20 mouse cellular contexts compared by ENCODE assay signal in genomic region chr7:125630989-125631388, GRCm38 (mm10). TPM values are rescaled to one million over a fixed set of nuclear protein-coding genes. Genes with fewer than 3 reads are reported as not detected.
DNase-seq lines count a peak whose midpoint lies in the region; ATAC-seq and TF ChIP-seq lines count a peak whose summit lies in the region.
"Had no signal": no experiment of that assay in that cellular context is flagged by ENCODE, and none has a peak within 500 bp of the region (broad histone marks: within the 10 kb centered on the region; RNA-seq: fewer than 3 reads in every experiment).

No protein-coding gene starts in this region.

- peaks cover 13% of the 10 kb centered on the region for H3K4me1 ChIP-seq in heart, embryonic 16.5 days (ENCODE audit: control insufficient read depth, insufficient read depth, low read length)
- H3K4me1 ChIP-seq in heart, embryonic 12.5 days (replicated peaks) = peaks cover 30% of the 10 kb centered on the region
- H3K4me1 ChIP-seq in spleen, adult 2 months (ENCODE audit: control insufficient read depth, insufficient read depth, insufficient read length) = peaks cover 33% of the 10 kb centered on the region; the same call in 1 of the 2 replicates
- H3K4me1 ChIP-seq in midbrain, embryonic 16.5 days (ENCODE audit: control insufficient read depth, insufficient read depth, low read length) = no peaks in the 10 kb centered on the region

- H3K9ac ChIP-seq in heart, embryonic 16.5 days (ENCODE audit: low read length) = peak overlapping the region; percentile 55
- H3K9ac ChIP-seq in heart, embryonic 12.5 days = no peak overlapping the region
- no peak overlapping the region for H3K9ac ChIP-seq in midbrain, embryonic 16.5 days (ENCODE audit: low read depth, low read length)
- H3K9ac ChIP-seq: forebrain, embryonic 12.5 days; hindbrain, embryonic 13.5 days; limb, embryonic 15.5 days; midbrain, embryonic 12.5 days; neural tube, embryonic 12.5 days had no signal

- 82% methylated on average over 3 of the region's 3 CpGs for WGBS in heart, embryonic 16.5 days
- 91% methylated on average over 3 of the region's 3 CpGs for WGBS in heart, embryonic 12.5 days
- WGBS in spleen, adult 2 months = 26% methylated on average over 3 of the region's 3 CpGs
- WGBS in midbrain, embryonic 16.5 days = 92% methylated on average over 3 of the region's 3 CpGs

- TF ChIP-seq POLR2A in spleen, adult 2 months (IDR thresholded peaks at IDR 0.05; ENCODE audit: low read depth, low read length) = no peak

- H3K4me3 ChIP-seq in heart, embryonic 16.5 days (ENCODE audit: low read length) = peak overlapping the region; percentile 28
- H3K4me3 ChIP-seq in heart, embryonic 12.5 days = no peak overlapping the region
- peak overlapping the region; percentile 16; the same call in 1 of the 2 replicates for H3K4me3 ChIP-seq in spleen, adult 2 months (ENCODE audit: extremely low read depth, insufficient read depth, insufficient read length)
- H3K4me3 ChIP-seq in gastrocnemius, adult 2 months = no peak overlapping the region
- H3K4me3 ChIP-seq in midbrain, embryonic 16.5 days (ENCODE audit: low read depth, low read length) = no peak overlapping the region
- H3K4me3 ChIP-seq: forebrain, embryonic 12.5 days; hindbrain, embryonic 13.5 days; layer of hippocampus, adult 2 months; limb, embryonic 15.5 days; midbrain, embryonic 12.5 days; neural tube, embryonic 12.5 days had no signal

- no peak for TF ChIP-seq CTCF in spleen, adult 2 months (IDR thresholded peaks at IDR 0.05; ENCODE audit: extremely low read depth, insufficient read depth, insufficient read length, insufficient replicate concordance)
- TF ChIP-seq CTCF in gastrocnemius, adult 2 months (IDR thresholded peaks at IDR 0.05) = no peak

- H3K36me3 ChIP-seq in heart, embryonic 16.5 days (ENCODE audit: control insufficient read depth, insufficient read depth) = no peaks in the 10 kb centered on the region
- no peaks in the 10 kb centered on the region for H3K36me3 ChIP-seq in heart, embryonic 12.5 days
- H3K36me3 ChIP-seq in spleen, adult 2 months (ENCODE audit: control insufficient read depth, insufficient read depth, low read length) = peaks cover 47% of the 10 kb centered on the region
- H3K36me3 ChIP-seq in midbrain, embryonic 16.5 days (ENCODE audit: control insufficient read depth, insufficient read depth, low read length) = no peaks in the 10 kb centered on the region
- H3K36me3 ChIP-seq: forebrain, embryonic 12.5 days; hindbrain, embryonic 13.5 days; limb, embryonic 15.5 days; midbrain, embryonic 12.5 days; neural tube, embryonic 12.5 days had no signal

- intact Hi-C loops in gastrocnemius, adult 2 months (cut with DNase I) = no loop called here

- no peak for DNase-seq in spleen, adult 2 months (ENCODE audit: low read depth in 1 of 2, low spot score in 2 of 2)
- no peak for DNase-seq in spleen, postnatal 36 days (ENCODE audit: low spot score in 2 of 2)
- peak; percentile 53 for DNase-seq in thymus, postnatal 0 days (ENCODE audit: low spot score)
- no peak for DNase-seq in gastrocnemius, adult 2 months
- DNase-seq in layer of hippocampus, adult 18-20 months (ENCODE audit: low spot score in 2 of 2) = no peak
- DNase-seq: adrenal gland, postnatal 36 days; cerebellum, adult 9-10 months; gastrocnemius, postnatal 10 days; layer of hippocampus, postnatal 36 days; right cerebral cortex, adult 18-20 months had no signal

- peaks cover 3% of the 10 kb centered on the region; the same call in 1 of the 2 replicates for H3K9me3 ChIP-seq in heart, embryonic 16.5 days (replicated peaks; ENCODE audit: control insufficient read depth, low read length)
- H3K9me3 ChIP-seq in heart, embryonic 12.5 days (replicated peaks) = peaks cover 5% of the 10 kb centered on the region
- peaks cover 4% of the 10 kb centered on the region; the same call in 1 of the 2 replicates for H3K9me3 ChIP-seq in midbrain, embryonic 16.5 days (replicated peaks; ENCODE audit: control insufficient read depth, low read length, poor library complexity, severe bottlenecking)
- H3K9me3 ChIP-seq: limb, embryonic 15.5 days had no signal

- H3K4me2 ChIP-seq in heart, embryonic 16.5 days (ENCODE audit: low read depth, low read length) = 0 out of 2 replicates have a peak overlapping the region, but pooled peaks have one; percentile 22
- no peak overlapping the region for H3K4me2 ChIP-seq in heart, embryonic 12.5 days
- no peak overlapping the region for H3K4me2 ChIP-seq in midbrain, embryonic 16.5 days (ENCODE audit: low read length)
- H3K4me2 ChIP-seq: forebrain, embryonic 12.5 days; hindbrain, embryonic 13.5 days; limb, embryonic 15.5 days; midbrain, embryonic 12.5 days; neural tube, embryonic 12.5 days had no signal

- H3K27ac ChIP-seq in heart, embryonic 16.5 days (ENCODE audit: low read length) = no peak overlapping the region; the same call in 1 of the 2 replicates
- H3K27ac ChIP-seq in heart, embryonic 12.5 days (ENCODE audit: poor library complexity, severe bottlenecking) = no peak overlapping the region
- H3K27ac ChIP-seq in spleen, adult 2 months (ENCODE audit: insufficient read depth, low read length) = peak overlapping the region; percentile 74
- H3K27ac ChIP-seq in gastrocnemius, adult 2 months = no peak overlapping the region
- no peak overlapping the region for H3K27ac ChIP-seq in midbrain, embryonic 16.5 days (ENCODE audit: low read length)
- H3K27ac ChIP-seq: forebrain, embryonic 12.5 days; hindbrain, embryonic 13.5 days; layer of hippocampus, adult 2 months; limb, embryonic 15.5 days; midbrain, embryonic 12.5 days; neural tube, embryonic 12.5 days had no signal

- no peaks in the 10 kb centered on the region for H3K27me3 ChIP-seq in heart, embryonic 16.5 days (ENCODE audit: control insufficient read depth, insufficient read depth, low read length)
- H3K27me3 ChIP-seq in heart, embryonic 12.5 days (replicated peaks) = peaks cover 9% of the 10 kb centered on the region; the same call in 1 of the 2 replicates
- H3K27me3 ChIP-seq in spleen, adult 2 months (ENCODE audit: control insufficient read depth, insufficient read depth, low read length) = no peaks in the 10 kb centered on the region
- H3K27me3 ChIP-seq in midbrain, embryonic 16.5 days (ENCODE audit: control insufficient read depth, insufficient read depth, low read depth, low read length) = no peaks in the 10 kb centered on the region
- H3K27me3 ChIP-seq: forebrain, embryonic 12.5 days; hindbrain, embryonic 13.5 days; limb, embryonic 15.5 days; midbrain, embryonic 12.5 days had no signal

- ATAC-seq in heart, embryonic 16.5 days (replicated peaks; ENCODE audit: extremely low read depth, insufficient read depth, low FRiP score) = no peak
- ATAC-seq in heart, embryonic 12.5 days (ENCODE audit: insufficient number of reproducible peaks, low FRiP score) = no peak
- ATAC-seq in midbrain, embryonic 16.5 days = no peak

RNA-seq across cellular contexts. Expression of gene Il21r, which starts 27.8 kb away (rescaled TPM):
- 0.61 and 3.2 TPM in 2 replicates for polyA plus RNA-seq in heart, embryonic 16.5 days (2015; fragmentation: Nextera tagmentation; extraction: Ambion mirVana)
- 0.18 and 0.23 TPM in 2 replicates for polyA plus RNA-seq in heart, embryonic 12.5 days (2016; fragmentation: Nextera tagmentation; extraction: Ambion mirVana)
- 138 and 180 TPM in 2 replicates for polyA plus RNA-seq in spleen, adult 2 months (2012; rRNA removed)
- 28.2 and 36.8 TPM in 2 replicates for polyA plus RNA-seq in thymus, postnatal 0 days (2015; fragmentation: Nextera tagmentation; extraction: Ambion mirVana)
- not detected for total RNA-seq in gastrocnemius, adult 2 months (2021)
- 1 to 10 TPM; 1.1 to 1.3 TPM for total RNA-seq in layer of hippocampus, adult 18-20 months (2021)
- polyA plus RNA-seq in midbrain, embryonic 16.5 days (2015; fragmentation: Nextera tagmentation; extraction: Ambion mirVana) = 0.28 and 0.41 TPM in 2 replicates
- total RNA-seq: MEL had no signal

Comparison
In these comparisons a context has a peak if more than half of its experiments do, and no peak if none do; other contexts are left out.
1. H3K4me3 ChIP-seq: peak in heart, embryonic 16.5 days (single experiment) and spleen, adult 2 months (single experiment); none in heart, embryonic 12.5 days (single experiment), gastrocnemius, adult 2 months (single experiment) and midbrain, embryonic 16.5 days (single experiment).